Mouse (Mus musculus) neural tube, embryonic 14.5 days (tissue): ENCODE data around the gene Dmap1. TPM values are rescaled to one million over a fixed set of nuclear protein-coding genes. Genes with fewer than 3 reads are reported as not detected.
A peak's percentile ranks its signal among the peaks of the same experiment; 100 is the strongest.

Experiments used
- ATAC-seq: fragments of 200-750 bp; cut with Nextera tagmentation; 2 replicates; pipeline ENCODE4 v1.8.0; 2017; ENCODE audit warnings: low read depth, mild to moderate bottlenecking, moderate TSS enrichment, moderate library complexity
- H3K27ac ChIP-seq: fragments of 300-500 bp; sonication (generic); 2 replicates; pipeline ENCODE4 v1.5.1; 2014; ENCODE audit warnings: low read depth, mild to moderate bottlenecking, control low read depth, low read length, moderate library complexity, mixed read lengths
- H3K27me3 ChIP-seq: fragments of 300-500 bp; sonication (generic); 2 replicates; pipeline ENCODE4 v1.6.1; 2014; ENCODE audit warnings: low read length; ENCODE audit not compliant: control insufficient read depth, insufficient read depth
- H3K36me3 ChIP-seq: fragments of 300-500 bp; sonication (generic); 2 replicates; pipeline ENCODE4 v1.6.1; 2014; ENCODE audit warnings: low read length, mixed read lengths; ENCODE audit not compliant: control insufficient read depth, insufficient read depth
- H3K4me1 ChIP-seq: fragments of 300-500 bp; sonication (generic); 2 replicates; pipeline ENCODE4 v1.6.1; 2014; ENCODE audit warnings: low read length; ENCODE audit not compliant: control insufficient read depth, insufficient read depth
- H3K4me2 ChIP-seq: fragments of 300-500 bp; sonication (generic); 2 replicates; pipeline ENCODE4 v1.6.1; 2014; ENCODE audit warnings: mild to moderate bottlenecking, low read depth, low read length, control low read depth
- H3K4me3 ChIP-seq: fragments of 300-500 bp; sonication (generic); 2 replicates; pipeline ENCODE4 v1.5.1; 2014; ENCODE audit warnings: low read depth, low read length, control low read depth, mixed read lengths
- H3K9ac ChIP-seq: fragments of 300-500 bp; sonication (generic); replicated peaks from 2 replicates; pipeline ENCODE4 v1.6.1; 2014; ENCODE audit warnings: low read depth, mild to moderate bottlenecking, control low read depth, low read length, mixed read lengths
- H3K9me3 ChIP-seq: fragments of 300-500 bp; sonication (generic); 2 replicates; pipeline ENCODE4 v1.6.1; 2016; ENCODE audit warnings: low read length; ENCODE audit not compliant: control insufficient read depth
- WGBS: fragments of 180-500 bp; shearing (Covaris S2); extraction: QIAGEN DNeasy Blood & Tissue Kit; methylation state at CpG from one replicate; pipeline ENCODE4 v1.1.7; 2014; 5-methylcytosine and 5-hydroxymethylcytosine counted together
- polyA plus RNA-seq: library from polyadenylated mRNA; unstranded; fragments of >200 nt; fragmentation: Nextera tagmentation; extraction: Ambion mirVana; gene quantifications from 2 replicates; pipeline ENCODE4 v1.2.1, GENCODE M21; 2014

The Dmap1 gene
- polyA plus RNA-seq, 1 experiment from 2014 or later, result 87.5 TPM

DNA sequence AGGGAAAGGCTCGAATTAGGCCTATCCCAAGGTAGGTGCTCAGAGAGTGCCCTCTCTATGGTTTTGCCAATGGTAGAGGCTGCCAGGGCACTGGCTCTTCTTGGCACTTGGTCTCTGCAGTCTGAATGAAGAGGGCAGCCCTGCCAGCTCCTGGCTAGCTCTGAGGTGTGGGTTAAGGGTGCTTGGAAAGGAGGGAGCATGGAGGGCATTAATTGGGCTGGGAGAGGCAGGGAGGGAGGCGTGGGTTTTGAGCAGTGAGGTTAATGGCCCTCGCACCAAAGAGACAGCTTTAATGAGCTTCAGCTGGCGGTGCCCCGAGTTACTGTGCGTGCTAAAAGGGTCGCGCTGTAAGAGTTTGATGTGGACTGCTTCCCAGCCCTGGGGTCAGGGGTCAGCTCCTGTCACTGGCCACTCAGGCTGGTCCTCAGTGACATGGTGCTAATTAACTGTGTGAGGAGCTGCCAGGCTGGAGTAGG is 30.4 kb downstream of the Dmap1 start:
- H3K27ac ChIP-seq, result no peak overlapping the region
- no peak overlapping the region for H3K9ac ChIP-seq
- H3K4me2 ChIP-seq, result no peak overlapping the region
- H3K27me3 ChIP-seq, result no peaks in the 10 kb centered on the region
- peaks cover 15% of the 10 kb centered on the region for H3K4me1 ChIP-seq
- no peak overlapping the region for H3K4me3 ChIP-seq
- no peaks in the 10 kb centered on the region for H3K36me3 ChIP-seq
- WGBS, result 16% methylated on average over 8 of the region's 8 CpGs
- H3K9me3 ChIP-seq, result no peaks in the 10 kb centered on the region
- ATAC-seq, result no peak

DNA sequence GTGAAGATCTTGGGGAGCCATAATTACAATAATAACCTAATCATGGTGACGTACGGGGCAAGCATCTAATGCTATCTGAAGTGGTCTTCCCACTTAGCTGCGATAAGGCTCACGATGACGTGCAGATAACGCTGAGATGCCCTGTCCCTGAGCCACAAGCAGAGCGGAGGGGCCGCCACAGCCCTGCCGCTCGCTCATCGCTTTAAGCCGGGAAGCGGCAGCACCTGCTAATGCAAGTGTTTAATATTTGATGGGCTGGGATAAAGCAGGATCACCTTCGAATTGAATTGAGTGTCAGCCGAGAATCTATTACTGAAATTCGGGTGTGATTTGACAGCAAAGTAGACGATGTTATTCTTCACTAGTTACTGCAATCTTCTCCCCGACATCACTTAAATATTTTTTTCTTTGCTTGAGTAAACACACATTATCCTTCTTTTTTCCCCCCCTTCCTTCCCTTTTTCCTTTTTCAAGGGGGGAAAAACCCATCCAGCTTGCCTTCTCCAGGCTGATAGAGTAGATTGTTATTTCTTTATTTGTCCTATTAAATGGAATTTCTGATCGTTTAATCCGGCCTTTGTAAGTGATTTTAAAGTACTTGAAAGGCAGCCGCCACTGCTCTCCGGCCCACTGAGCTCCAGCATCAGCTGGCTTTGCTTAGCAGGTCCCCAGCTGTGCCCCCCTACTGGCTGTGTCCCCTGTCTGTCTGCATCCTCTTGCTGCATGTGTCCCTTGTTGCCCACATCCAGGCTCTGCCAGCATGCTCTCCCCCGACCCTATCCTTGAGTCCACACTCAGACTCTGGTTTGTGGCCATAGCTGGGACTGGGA is 34.9 kb downstream of the Dmap1 start:
- Histone ChIP-seq H3K36me3 (no peaks in the 10 kb centered on the region), H3K4me3 (no peak overlapping the region), H3K27me3 (no peaks in the 10 kb centered on the region), H3K27ac (peak overlapping the region; percentile 73), H3K9me3 (no peaks in the 10 kb centered on the region), H3K4me1 (peaks cover 37% of the 10 kb centered on the region), H3K4me2 (no peak overlapping the region), H3K9ac (no peak overlapping the region)
- no peak for ATAC-seq
- 33% methylated on average over 23 of the region's 23 CpGs for WGBS

- Histone ChIP-seq H3K36me3 (no peaks in the 10 kb centered on the region), H3K9ac (no peak overlapping the region)
Observed at GRCm38 (mm10) chr4:117646496-117646895, 35.6 kb downstream of the Dmap1 start.

GRCm38 (mm10) chr4:117645859-117646258 is 36.2 kb downstream of the Dmap1 start:
- WGBS, result 50% methylated on average over 2 of the region's 2 CpGs
- H3K4me2 ChIP-seq, result no peak overlapping the region
- H3K4me1 ChIP-seq, result peaks cover 39% of the 10 kb centered on the region

More at GRCm38 (mm10) chr4:117646496-117646895, 35.6 kb downstream of the Dmap1 start:
- 0 out of 2 replicates have a peak, but pooled peaks have one; percentile 9 for ATAC-seq
- no peaks in the 10 kb centered on the region for H3K9me3 ChIP-seq
- WGBS, result 51% methylated on average over 8 of the region's 8 CpGs
- peak overlapping the region; percentile 73 for H3K27ac ChIP-seq
- H3K4me2 ChIP-seq, result no peak overlapping the region
- peaks cover 37% of the 10 kb centered on the region for H3K4me1 ChIP-seq
- no peaks in the 10 kb centered on the region for H3K27me3 ChIP-seq
- no peak overlapping the region for H3K4me3 ChIP-seq

GRCm38 (mm10) chr4:117645031-117645435 is 37.0 kb downstream of the Dmap1 start:
- Histone ChIP-seq H3K27me3 (no peaks in the 10 kb centered on the region), H3K9ac (no peak overlapping the region; the same call in 1 of the 2 replicates), H3K4me3 (no peak overlapping the region), H3K4me2 (peak overlapping the region; percentile 15; the same call in 1 of the 2 replicates), H3K27ac (peak overlapping the region; percentile 73), H3K36me3 (no peaks in the 10 kb centered on the region), H3K4me1 (peaks cover 41% of the 10 kb centered on the region), H3K9me3 (no peaks in the 10 kb centered on the region)
- peak; percentile 79 for ATAC-seq
- WGBS, result 19% methylated on average over 22 of the region's 22 CpGs

More at GRCm38 (mm10) chr4:117645859-117646258, 36.2 kb downstream of the Dmap1 start:
- Histone ChIP-seq H3K4me3 (no peak overlapping the region), H3K27ac (peak overlapping the region; percentile 73; the same call in 1 of the 2 replicates), H3K36me3 (no peaks in the 10 kb centered on the region), H3K9me3 (no peaks in the 10 kb centered on the region), H3K9ac (no peak overlapping the region), H3K27me3 (no peaks in the 10 kb centered on the region)
- ATAC-seq, result no peak

DNA sequence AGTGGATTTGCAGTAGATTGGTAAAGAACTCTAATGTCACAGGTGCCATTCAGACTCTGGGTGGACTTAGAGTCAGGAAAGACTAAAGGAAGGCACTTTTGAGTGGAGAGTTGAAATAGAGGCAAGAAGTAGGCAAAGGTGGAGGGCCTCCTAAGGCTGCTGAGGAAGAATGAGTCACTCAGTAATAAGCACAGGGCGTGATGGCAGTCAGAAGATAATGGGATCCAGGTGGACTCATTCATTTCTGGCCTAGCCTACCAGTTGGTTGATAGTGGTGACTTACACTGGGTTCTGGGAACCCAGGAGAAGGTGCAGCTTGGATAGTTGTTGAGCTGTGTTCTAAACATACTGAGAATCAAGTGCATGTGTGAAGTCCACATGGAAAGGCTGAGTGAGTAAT is 40.3 kb downstream of the Dmap1 start:
- WGBS, result 100% methylated on average over 1 of the region's 1 CpGs
- Histone ChIP-seq H3K27me3 (no peaks in the 10 kb centered on the region), H3K4me3 (no peak overlapping the region), H3K9me3 (no peaks in the 10 kb centered on the region), H3K4me1 (peaks cover 38% of the 10 kb centered on the region), H3K27ac (no peak overlapping the region), H3K4me2 (no peak overlapping the region), H3K9ac (no peak overlapping the region), H3K36me3 (no peaks in the 10 kb centered on the region)
- ATAC-seq, result no peak

- 88% methylated on average over 1 of the region's 1 CpGs for WGBS
- Histone ChIP-seq H3K27me3 (no peaks in the 10 kb centered on the region), H3K9me3 (no peaks in the 10 kb centered on the region), H3K27ac (no peak overlapping the region), H3K4me3 (no peak overlapping the region), H3K4me2 (no peak overlapping the region), H3K4me1 (peaks cover 33% of the 10 kb centered on the region), H3K36me3 (no peaks in the 10 kb centered on the region), H3K9ac (no peak overlapping the region)
- no peak for ATAC-seq
Observed at GRCm38 (mm10) chr4:117640925-117641703, 41.0 kb downstream of the Dmap1 start.

DNA sequence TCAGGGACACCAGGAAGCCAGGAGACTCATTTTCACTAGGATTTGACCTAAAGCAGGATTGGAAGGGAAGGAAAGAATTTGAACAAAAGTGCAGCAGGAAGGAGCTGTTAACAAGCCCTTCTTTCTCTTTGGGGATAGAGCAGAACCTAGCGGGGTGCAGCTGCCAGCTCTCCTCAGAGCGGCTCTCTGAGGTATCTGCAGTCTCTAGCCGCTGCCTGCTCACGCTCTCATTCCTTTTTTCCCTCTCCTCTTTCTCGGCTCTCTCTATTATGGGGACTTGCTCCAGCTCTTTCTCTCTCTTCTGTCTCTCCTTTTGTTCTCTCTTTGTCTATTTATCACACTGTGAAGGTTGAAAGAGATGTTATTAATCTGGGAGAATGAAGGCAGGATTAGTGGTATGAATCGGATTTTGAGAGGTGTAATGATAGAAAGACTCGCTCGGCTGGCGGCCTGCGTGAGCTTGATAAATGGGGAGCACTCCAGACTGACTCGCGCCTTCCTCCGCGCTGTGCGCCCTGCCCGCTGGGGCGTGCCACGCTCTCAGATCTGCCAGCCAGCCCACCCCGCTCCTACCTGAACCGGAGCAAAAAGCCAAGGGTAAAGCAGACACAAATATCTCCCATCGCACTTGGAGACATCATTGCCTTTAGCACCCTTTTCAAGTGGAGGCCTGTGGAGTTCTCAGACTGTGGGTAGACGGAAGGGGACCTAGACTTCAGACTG is 45.0 kb downstream of the Dmap1 start:
- WGBS, result 41% methylated on average over 22 of the region's 22 CpGs
- no peak overlapping the region for H3K4me2 ChIP-seq
- no peaks in the 10 kb centered on the region for H3K27me3 ChIP-seq
- ATAC-seq, result peak; percentile 73; the same call in 1 of the 2 replicates
- H3K9me3 ChIP-seq, result no peaks in the 10 kb centered on the region
- H3K27ac ChIP-seq, result peak overlapping the region; percentile 62; the same call in 1 of the 2 replicates
- peaks cover 12% of the 10 kb centered on the region for H3K4me1 ChIP-seq
- H3K4me3 ChIP-seq, result no peak overlapping the region
- H3K36me3 ChIP-seq, result no peaks in the 10 kb centered on the region
- H3K9ac ChIP-seq, result no peak overlapping the region; the same call in 1 of the 2 replicates
